Mouse (Mus musculus): Measurements from ENCODE around the gene Trappc10. TPM values are rescaled to one million over a fixed set of nuclear protein-coding genes. Genes with fewer than 3 reads are reported as not detected.

Trappc10 gene
- polyA plus RNA-seq, 1 experiment from 2014 or later, result 16.4 TPM

DNA sequence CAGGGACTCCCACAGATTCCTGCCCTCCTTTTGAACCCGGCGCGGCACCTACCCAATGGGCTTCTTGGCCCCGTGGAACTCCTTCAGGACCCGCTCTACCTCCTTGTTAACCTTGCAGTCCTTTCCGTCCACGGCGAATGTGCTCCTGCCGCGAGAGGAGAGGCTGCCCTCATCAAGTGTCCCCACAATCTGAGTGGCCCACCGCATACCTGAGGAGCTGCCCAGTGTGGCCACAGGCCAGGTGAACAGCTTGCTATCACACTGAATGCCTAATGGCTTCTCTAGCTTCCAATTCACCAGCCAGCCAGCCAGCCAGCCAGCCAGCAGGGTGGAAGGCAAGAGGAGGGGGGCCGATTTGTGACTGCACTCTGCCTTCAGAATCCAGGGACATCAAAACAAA, 79.7 kb downstream of the Trappc10 start:
- H3K9ac ChIP-seq (ENCODE audit: low read depth, low read length), result no peak overlapping the region
- H3K27ac ChIP-seq (ENCODE audit: low read depth, low read length), result no peak overlapping the region
- H3K9me3 ChIP-seq (replicated peaks; ENCODE audit: control insufficient read depth, low read length), result no peaks in the 10 kb centered on the region
- no peak for ATAC-seq (replicated peaks; ENCODE audit: insufficient number of reproducible peaks, low FRiP score, low TSS enrichment)
- H3K36me3 ChIP-seq (ENCODE audit: control insufficient read depth, insufficient read depth, low read length), result peaks cover 5% of the 10 kb centered on the region; the same call in 1 of the 2 replicates
- no peaks in the 10 kb centered on the region for H3K27me3 ChIP-seq (ENCODE audit: control insufficient read depth, insufficient read depth, low read length)
- WGBS (ENCODE audit: insufficient replicate concordance), result 89% methylated on average over 12 of the region's 12 CpGs
- H3K4me1 ChIP-seq (ENCODE audit: control insufficient read depth, insufficient read depth, low read length), result peaks cover 7% of the 10 kb centered on the region
- H3K4me2 ChIP-seq, result no peak overlapping the region
- no peak overlapping the region for H3K4me3 ChIP-seq (ENCODE audit: low read depth, low read length)

DNA sequence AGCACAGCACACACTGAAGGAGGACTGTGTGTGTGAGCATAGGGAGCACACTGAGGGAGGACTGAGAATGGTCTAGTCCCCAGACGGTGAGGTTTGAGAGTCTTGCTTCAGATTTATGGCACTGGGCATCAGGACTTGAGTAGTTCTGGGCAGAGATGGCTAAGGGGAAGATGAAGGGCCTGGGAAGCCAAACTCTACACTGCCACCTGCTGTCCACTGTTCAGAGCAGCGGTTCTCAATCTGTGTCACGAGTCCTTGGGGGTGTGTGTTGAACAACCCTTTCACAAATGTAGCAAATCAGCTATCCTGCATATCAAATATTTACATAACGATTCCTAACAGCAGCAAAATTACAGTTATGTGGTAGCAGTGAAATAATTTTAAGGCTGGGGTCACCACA, 80.5 kb downstream of the Trappc10 start:
- H3K4me3 ChIP-seq (ENCODE audit: low read depth, low read length), result no peak overlapping the region
- WGBS (ENCODE audit: insufficient replicate concordance), result 28% methylated on average over 4 of the region's 4 CpGs
- no peak overlapping the region for H3K27ac ChIP-seq (ENCODE audit: low read depth, low read length)
- peaks cover 5% of the 10 kb centered on the region; the same call in 1 of the 2 replicates for H3K36me3 ChIP-seq (ENCODE audit: control insufficient read depth, insufficient read depth, low read length)
- H3K9ac ChIP-seq (ENCODE audit: low read depth, low read length), result no peak overlapping the region
- no peaks in the 10 kb centered on the region for H3K27me3 ChIP-seq (ENCODE audit: control insufficient read depth, insufficient read depth, low read length)
- no peak overlapping the region for H3K4me2 ChIP-seq
- no peak for ATAC-seq (replicated peaks; ENCODE audit: insufficient number of reproducible peaks, low FRiP score, low TSS enrichment)
- no peaks in the 10 kb centered on the region for H3K9me3 ChIP-seq (replicated peaks; ENCODE audit: control insufficient read depth, low read length)
- H3K4me1 ChIP-seq (ENCODE audit: control insufficient read depth, insufficient read depth, low read length), result peaks cover 12% of the 10 kb centered on the region

DNA sequence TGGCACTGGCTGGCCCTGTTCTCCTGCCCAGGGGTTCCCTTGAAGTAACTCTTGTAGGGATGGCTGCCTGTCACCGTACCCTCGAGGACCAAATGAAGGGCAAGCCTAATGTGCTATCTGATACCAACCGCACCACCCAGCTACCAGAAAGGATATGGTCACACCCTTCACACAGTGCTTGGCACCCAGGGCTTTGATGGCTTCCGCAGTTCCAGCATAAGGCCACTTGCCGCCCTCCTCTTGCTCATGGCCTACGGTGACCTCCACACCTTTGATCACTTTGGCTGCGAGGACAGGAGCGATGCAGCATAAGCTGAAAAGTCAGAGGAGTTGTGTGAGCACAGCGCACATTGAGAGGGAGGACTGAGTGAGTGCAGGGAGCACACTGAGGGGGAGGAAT, 81.2 kb downstream of the Trappc10 start:
- Histone ChIP-seq H3K9ac (ENCODE audit: low read depth, low read length) (no peak overlapping the region), H3K4me3 (ENCODE audit: low read depth, low read length) (no peak overlapping the region), H3K4me1 (ENCODE audit: control insufficient read depth, insufficient read depth, low read length) (0 out of 2 replicates have a peak, but pooled peaks cover 7% of the 10 kb centered on the region), H3K4me2 (no peak overlapping the region), H3K27me3 (ENCODE audit: control insufficient read depth, insufficient read depth, low read length) (peaks cover under 1% of the 10 kb centered on the region; the same call in 1 of the 2 replicates), H3K27ac (ENCODE audit: low read depth, low read length) (no peak overlapping the region), H3K36me3 (ENCODE audit: control insufficient read depth, insufficient read depth, low read length) (peaks cover 5% of the 10 kb centered on the region; the same call in 1 of the 2 replicates), H3K9me3 (replicated peaks; ENCODE audit: control insufficient read depth, low read length) (no peaks in the 10 kb centered on the region)
- no peak for ATAC-seq (replicated peaks; ENCODE audit: insufficient number of reproducible peaks, low FRiP score, low TSS enrichment)
- WGBS (ENCODE audit: insufficient replicate concordance), result 86% methylated on average over 9 of the region's 9 CpGs

DNA sequence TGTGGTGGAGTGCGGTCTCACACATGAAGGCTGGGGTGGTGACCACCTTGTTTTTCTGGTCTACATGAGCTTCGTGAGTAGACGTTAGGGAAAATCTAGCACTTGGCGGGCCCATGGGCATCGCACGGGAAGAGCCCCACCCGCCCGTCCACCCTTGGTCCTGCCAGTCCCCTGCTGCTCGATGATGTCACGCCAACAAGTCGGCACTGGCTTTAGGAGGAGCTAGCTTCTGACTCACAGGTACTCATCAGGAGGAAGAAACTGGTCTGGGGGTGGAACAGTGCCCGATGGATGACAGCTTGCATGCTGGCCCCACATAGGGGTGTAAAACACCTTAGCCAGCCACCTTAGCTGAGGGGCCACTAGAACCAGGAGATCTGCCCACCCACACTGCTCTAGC, 81.8 kb downstream of the Trappc10 start:
- ATAC-seq (replicated peaks; ENCODE audit: insufficient number of reproducible peaks, low FRiP score, low TSS enrichment), result no peak
- Histone ChIP-seq H3K27me3 (ENCODE audit: control insufficient read depth, insufficient read depth, low read length) (peaks cover 3% of the 10 kb centered on the region; the same call in 1 of the 2 replicates), H3K9me3 (replicated peaks; ENCODE audit: control insufficient read depth, low read length) (no peaks in the 10 kb centered on the region), H3K4me3 (ENCODE audit: low read depth, low read length) (no peak overlapping the region), H3K27ac (ENCODE audit: low read depth, low read length) (no peak overlapping the region), H3K4me2 (no peak overlapping the region), H3K36me3 (ENCODE audit: control insufficient read depth, insufficient read depth, low read length) (peaks cover 5% of the 10 kb centered on the region; the same call in 1 of the 2 replicates), H3K9ac (ENCODE audit: low read depth, low read length) (no peak overlapping the region), H3K4me1 (ENCODE audit: control insufficient read depth, insufficient read depth, low read length) (0 out of 2 replicates have a peak, but pooled peaks cover 7% of the 10 kb centered on the region)
- WGBS (ENCODE audit: insufficient replicate concordance), result 98% methylated on average over 12 of the region's 12 CpGs

DNA sequence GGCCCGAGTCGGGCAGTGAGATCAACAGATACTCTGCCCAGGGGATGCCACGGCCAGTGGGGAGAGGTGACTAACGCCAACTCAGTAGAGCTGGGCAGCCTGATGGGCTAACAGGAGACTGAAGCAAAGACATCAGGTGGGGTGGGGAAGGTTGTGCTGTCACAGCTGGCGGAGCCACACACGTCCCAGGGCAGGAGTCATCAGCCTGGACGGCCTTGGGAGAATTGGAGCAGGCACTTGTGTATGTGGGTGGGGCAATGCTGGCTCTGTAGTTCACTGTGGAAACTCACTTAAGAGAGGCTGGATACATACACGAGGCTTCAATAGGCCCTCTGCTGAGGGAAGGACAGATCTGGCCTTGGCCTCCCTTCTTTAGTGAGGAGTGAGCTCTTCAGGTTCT, 83.3 kb downstream of the Trappc10 start:
- no peak overlapping the region for H3K27ac ChIP-seq (ENCODE audit: low read depth, low read length)
- peaks cover 3% of the 10 kb centered on the region; the same call in 1 of the 2 replicates for H3K27me3 ChIP-seq (ENCODE audit: control insufficient read depth, insufficient read depth, low read length)
- 75% methylated on average over 8 of the region's 8 CpGs for WGBS (ENCODE audit: insufficient replicate concordance)
- H3K9me3 ChIP-seq (replicated peaks; ENCODE audit: control insufficient read depth, low read length), result no peaks in the 10 kb centered on the region
- no peak overlapping the region for H3K4me2 ChIP-seq
- ATAC-seq (replicated peaks; ENCODE audit: insufficient number of reproducible peaks, low FRiP score, low TSS enrichment), result no peak
- H3K4me1 ChIP-seq (ENCODE audit: control insufficient read depth, insufficient read depth, low read length), result 0 out of 2 replicates have a peak, but pooled peaks cover 7% of the 10 kb centered on the region
- H3K4me3 ChIP-seq (ENCODE audit: low read depth, low read length), result no peak overlapping the region
- H3K36me3 ChIP-seq (ENCODE audit: control insufficient read depth, insufficient read depth, low read length), result peaks cover 2% of the 10 kb centered on the region; the same call in 1 of the 2 replicates
- H3K9ac ChIP-seq (ENCODE audit: low read depth, low read length), result no peak overlapping the region

DNA sequence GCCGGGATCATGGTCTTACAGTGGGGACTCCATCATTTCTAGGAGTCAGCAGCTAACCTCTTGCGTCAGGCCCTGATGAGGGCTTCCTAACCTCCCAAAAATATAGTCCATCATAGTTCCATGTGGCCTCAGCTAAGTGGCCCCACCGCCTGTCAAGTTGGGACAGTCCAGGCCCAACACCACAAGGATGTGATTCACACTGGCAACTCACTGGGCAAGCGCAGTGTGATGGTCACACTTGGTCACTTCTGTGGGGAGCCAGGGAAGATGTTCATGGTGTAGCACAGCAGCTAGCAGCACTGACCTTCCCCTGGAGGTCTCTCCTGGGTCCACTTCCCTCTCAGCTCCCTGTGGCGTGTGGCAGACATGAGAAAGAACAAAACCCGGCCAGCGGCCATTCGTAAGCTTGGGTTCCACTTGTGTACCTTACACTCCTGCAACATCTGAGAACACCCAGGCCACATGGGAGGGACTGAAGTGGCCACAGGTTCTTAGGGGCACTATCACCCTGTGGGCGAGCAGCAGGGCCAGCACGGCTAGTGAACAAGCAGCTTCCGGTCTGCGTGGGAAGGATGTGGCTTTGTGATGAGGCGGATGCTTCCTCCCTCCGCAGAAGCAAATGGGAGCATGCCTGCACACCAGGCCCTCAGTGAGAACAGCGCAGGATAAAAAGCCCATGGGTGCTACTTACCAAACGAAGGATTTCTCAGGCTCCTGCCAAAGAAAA, 83.9 kb downstream of the Trappc10 start:
- Histone ChIP-seq H3K27me3 (ENCODE audit: control insufficient read depth, insufficient read depth, low read length) (peaks cover 3% of the 10 kb centered on the region; the same call in 1 of the 2 replicates), H3K9ac (ENCODE audit: low read depth, low read length) (no peak overlapping the region), H3K4me2 (no peak overlapping the region), H3K4me1 (ENCODE audit: control insufficient read depth, insufficient read depth, low read length) (0 out of 2 replicates have a peak, but pooled peaks cover 7% of the 10 kb centered on the region), H3K4me3 (ENCODE audit: low read depth, low read length) (no peak overlapping the region), H3K27ac (ENCODE audit: low read depth, low read length) (no peak overlapping the region), H3K9me3 (replicated peaks; ENCODE audit: control insufficient read depth, low read length) (no peaks in the 10 kb centered on the region), H3K36me3 (ENCODE audit: control insufficient read depth, insufficient read depth, low read length) (peaks cover 2% of the 10 kb centered on the region; the same call in 1 of the 2 replicates)
- ATAC-seq (replicated peaks; ENCODE audit: insufficient number of reproducible peaks, low FRiP score, low TSS enrichment), result no peak
- WGBS (ENCODE audit: insufficient replicate concordance), result 83% methylated on average over 16 of the region's 16 CpGs

DNA sequence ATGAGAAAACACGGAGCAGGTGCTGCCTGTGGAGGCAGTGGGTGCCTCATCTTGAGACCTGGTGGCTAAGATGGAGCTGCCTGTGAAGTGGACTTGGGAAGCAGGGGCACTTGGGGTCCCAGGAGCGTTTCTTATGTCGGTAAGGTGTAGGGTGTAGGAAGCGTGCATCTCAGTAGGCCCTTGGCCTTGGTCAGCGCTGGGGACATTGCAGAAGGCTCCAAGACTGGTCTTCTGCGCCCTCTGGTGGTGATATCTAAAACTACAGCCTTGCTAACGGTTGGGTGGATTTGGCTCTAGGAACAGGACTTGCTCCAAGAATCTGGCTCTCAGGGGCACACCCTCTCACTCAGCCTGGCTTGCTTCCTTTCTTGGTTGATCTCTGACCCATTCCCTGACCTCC, 84.5 kb downstream of the Trappc10 start:
- H3K4me3 ChIP-seq (ENCODE audit: low read depth, low read length), result no peak overlapping the region
- no peak overlapping the region for H3K9ac ChIP-seq (ENCODE audit: low read depth, low read length)

DNA sequence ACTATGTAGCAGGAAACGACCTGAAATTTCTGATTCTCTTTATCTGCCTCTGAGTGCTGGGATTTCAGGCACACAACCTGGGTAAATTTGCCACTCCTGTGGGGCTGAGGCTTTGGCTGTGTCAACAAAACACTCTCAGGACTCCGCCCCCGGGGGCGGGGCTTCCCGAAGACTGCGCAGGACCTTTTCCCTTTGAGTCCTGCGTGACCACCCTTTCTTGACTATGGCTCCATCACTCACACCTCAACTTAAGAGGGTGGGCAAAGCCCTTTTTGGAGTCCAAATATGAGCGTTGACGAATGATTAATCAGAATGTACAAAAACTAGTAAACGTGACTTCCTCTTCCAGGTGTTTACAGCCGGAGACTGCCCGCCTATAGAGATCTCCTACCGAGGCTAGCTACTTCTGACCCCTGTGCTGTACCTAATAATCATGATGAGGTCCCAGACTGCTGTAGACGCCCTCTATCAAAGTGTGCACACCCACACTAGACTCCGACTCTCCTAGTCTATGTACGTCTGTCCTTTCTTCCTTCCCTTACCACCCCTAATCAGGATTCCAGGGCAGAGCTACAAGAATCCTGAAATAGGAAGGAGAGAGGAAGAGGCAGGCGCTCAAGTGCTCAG, 85.1 kb downstream of the Trappc10 start:
- Histone ChIP-seq H3K4me1 (ENCODE audit: control insufficient read depth, insufficient read depth, low read length) (0 out of 2 replicates have a peak, but pooled peaks cover 7% of the 10 kb centered on the region), H3K4me2 (peak overlapping the region; percentile 52), H3K27ac (ENCODE audit: low read depth, low read length) (no peak overlapping the region), H3K27me3 (ENCODE audit: control insufficient read depth, insufficient read depth, low read length) (peaks cover 3% of the 10 kb centered on the region; the same call in 1 of the 2 replicates), H3K4me3 (ENCODE audit: low read depth, low read length) (peak overlapping the region; percentile 16), H3K9ac (ENCODE audit: low read depth, low read length) (no peak overlapping the region), H3K36me3 (ENCODE audit: control insufficient read depth, insufficient read depth, low read length) (no peaks in the 10 kb centered on the region), H3K9me3 (replicated peaks; ENCODE audit: control insufficient read depth, low read length) (no peaks in the 10 kb centered on the region)
- no peak for ATAC-seq (replicated peaks; ENCODE audit: insufficient number of reproducible peaks, low FRiP score, low TSS enrichment)
- WGBS (ENCODE audit: insufficient replicate concordance), result 15% methylated on average over 17 of the region's 17 CpGs

More for the DNA sequence above, 84.5 kb downstream of the Trappc10 start:
- Histone ChIP-seq H3K4me2 (peak overlapping the region; percentile 52), H3K36me3 (ENCODE audit: control insufficient read depth, insufficient read depth, low read length) (peaks cover 2% of the 10 kb centered on the region; the same call in 1 of the 2 replicates), H3K4me1 (ENCODE audit: control insufficient read depth, insufficient read depth, low read length) (0 out of 2 replicates have a peak, but pooled peaks cover 7% of the 10 kb centered on the region), H3K27me3 (ENCODE audit: control insufficient read depth, insufficient read depth, low read length) (peaks cover 3% of the 10 kb centered on the region; the same call in 1 of the 2 replicates), H3K27ac (ENCODE audit: low read depth, low read length) (no peak overlapping the region), H3K9me3 (replicated peaks; ENCODE audit: control insufficient read depth, low read length) (no peaks in the 10 kb centered on the region)
- 3% methylated on average over 7 of the region's 7 CpGs for WGBS (ENCODE audit: insufficient replicate concordance)
- ATAC-seq (replicated peaks; ENCODE audit: insufficient number of reproducible peaks, low FRiP score, low TSS enrichment), result peak; percentile 70

Measured in heart, embryonic 11.5 days (tissue).